In the genomic region with DNA sequence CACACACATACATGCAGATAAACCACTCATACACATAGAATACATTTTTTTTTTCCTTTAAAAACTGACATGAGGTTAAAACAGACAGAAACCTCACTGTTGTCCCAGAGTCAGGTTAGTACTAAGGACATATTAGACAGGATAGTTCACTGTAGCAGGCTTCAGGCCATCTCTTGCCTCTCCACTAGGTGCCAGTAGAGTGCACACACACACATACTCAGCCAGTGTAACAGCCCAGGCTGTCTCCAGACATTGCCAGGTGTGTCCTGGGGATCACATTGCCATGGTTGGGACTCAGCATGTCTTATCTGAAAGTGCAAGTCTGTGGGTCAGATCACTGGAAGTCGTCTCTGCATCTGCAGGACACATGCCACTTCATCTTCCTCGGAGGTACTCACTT, we compare ENCODE assay signal across 8 mouse cellular contexts. TPM values are rescaled to one million over a fixed set of nuclear protein-coding genes. Genes with fewer than 3 reads are reported as not detected.
A peak's percentile ranks its signal among the peaks of the same experiment; 100 is the strongest.
DNase-seq lines count a peak whose midpoint lies in the region; ATAC-seq and TF ChIP-seq lines count a peak whose summit lies in the region.

No protein-coding gene starts in this region.

- TF ChIP-seq CTCF in liver, embryonic 14.5 days (IDR thresholded peaks at IDR 0.05; ENCODE audit: low read depth), result peak; percentile 95

- peaks cover 78% of the 10 kb centered on the region for H3K36me3 ChIP-seq in midbrain, embryonic 13.5 days
- peaks cover 21% of the 10 kb centered on the region for H3K36me3 ChIP-seq in midbrain, embryonic 15.5 days (replicated peaks)
- H3K36me3 ChIP-seq in embryonic facial prominence, embryonic 11.5 days (replicated peaks; ENCODE audit: control insufficient read depth, insufficient read depth, low read depth, low read length), result peaks cover 15% of the 10 kb centered on the region
- peaks cover 50% of the 10 kb centered on the region for H3K36me3 ChIP-seq in liver, embryonic 14.5 days (replicated peaks; ENCODE audit: control insufficient read depth, insufficient read depth, low read depth)

- H3K9me3 ChIP-seq in midbrain, embryonic 13.5 days, result no peaks in the 10 kb centered on the region
- H3K9me3 ChIP-seq in midbrain, embryonic 15.5 days, result no peaks in the 10 kb centered on the region
- no peaks in the 10 kb centered on the region for H3K9me3 ChIP-seq in embryonic facial prominence, embryonic 11.5 days (replicated peaks; ENCODE audit: control insufficient read depth, low read length)
- H3K9me3 ChIP-seq in liver, embryonic 14.5 days (ENCODE audit: control insufficient read depth, low read length), result no peaks in the 10 kb centered on the region

- H3K4me3 ChIP-seq in midbrain, embryonic 13.5 days (replicated peaks), result no peak overlapping the region
- H3K4me3 ChIP-seq in midbrain, embryonic 15.5 days, result no peak overlapping the region
- H3K4me3 ChIP-seq in embryonic facial prominence, embryonic 11.5 days (ENCODE audit: low read depth, low read length), result no peak overlapping the region
- no peak overlapping the region for H3K4me3 ChIP-seq in liver, embryonic 14.5 days (ENCODE audit: insufficient read depth in 1 of 2, low read depth in 2 of 2, low read length in 2 of 2)

- no peak for TF ChIP-seq EP300 in liver, embryonic 14.5 days (IDR thresholded peaks at IDR 0.05; ENCODE audit: low read depth)

- H3K27me3 ChIP-seq in midbrain, embryonic 13.5 days, result no peaks in the 10 kb centered on the region
- no peaks in the 10 kb centered on the region for H3K27me3 ChIP-seq in midbrain, embryonic 15.5 days (replicated peaks)
- H3K27me3 ChIP-seq in embryonic facial prominence, embryonic 11.5 days (ENCODE audit: control insufficient read depth, insufficient read depth, low read length), result no peaks in the 10 kb centered on the region
- no peaks in the 10 kb centered on the region for H3K27me3 ChIP-seq in liver, embryonic 14.5 days (ENCODE audit: control insufficient read depth, insufficient read depth, low read length)

- peaks cover 1% of the 10 kb centered on the region for H3K4me1 ChIP-seq in midbrain, embryonic 13.5 days (replicated peaks)
- peaks cover 4% of the 10 kb centered on the region; the same call in 1 of the 2 replicates for H3K4me1 ChIP-seq in midbrain, embryonic 15.5 days
- no peaks in the 10 kb centered on the region for H3K4me1 ChIP-seq in embryonic facial prominence, embryonic 11.5 days (ENCODE audit: control insufficient read depth, insufficient read depth, low read length)
- peaks cover 7 to 9% of the 10 kb centered on the region in 2 experiments for H3K4me1 ChIP-seq in liver, embryonic 14.5 days (replicated peaks; ENCODE audit: control insufficient read depth in 2 of 2, insufficient read depth in 2 of 2, low read length in 1 of 2)

- ATAC-seq in midbrain, embryonic 13.5 days, result peak; percentile 58; the same call in 1 of the 2 replicates
- ATAC-seq in midbrain, embryonic 15.5 days (replicated peaks), result no peak
- ATAC-seq in embryonic facial prominence, embryonic 11.5 days (replicated peaks; ENCODE audit: insufficient number of reproducible peaks, low FRiP score, low TSS enrichment, low read depth), result peak; percentile 53; the same call in 1 of the 2 replicates
- peak; percentile 72; the same call in 1 of the 2 replicates for ATAC-seq in liver, embryonic 14.5 days (ENCODE audit: insufficient read depth)

- no peak overlapping the region for H3K9ac ChIP-seq in midbrain, embryonic 13.5 days (replicated peaks)
- no peak overlapping the region for H3K9ac ChIP-seq in midbrain, embryonic 15.5 days
- H3K9ac ChIP-seq in embryonic facial prominence, embryonic 11.5 days (replicated peaks; ENCODE audit: low read length), result no peak overlapping the region
- H3K9ac ChIP-seq in liver, embryonic 14.5 days (replicated peaks), result no peak overlapping the region

- no peak overlapping the region for H3K27ac ChIP-seq in midbrain, embryonic 13.5 days
- no peak overlapping the region for H3K27ac ChIP-seq in midbrain, embryonic 15.5 days
- H3K27ac ChIP-seq in embryonic facial prominence, embryonic 11.5 days (replicated peaks; ENCODE audit: low read depth, low read length), result no peak overlapping the region
- no peak overlapping the region for H3K27ac ChIP-seq in liver, embryonic 14.5 days

- DNase-seq in T-cell, adult 2 months (ENCODE audit: low spot score), result peak; percentile 44
- DNase-seq in embryonic facial prominence, embryonic 11.5 days (ENCODE audit: low spot score), result peak; percentile 51
- DNase-seq in kidney, adult 11 months, result peak; percentile 34
- peak in 2 of 3 experiments; percentile 24 to 42 for DNase-seq in liver, embryonic 14.5 days (ENCODE audit: low read depth in 3 of 3, low spot score in 3 of 3)
- DNase-seq in skeletal muscle tissue, adult 2 months (ENCODE audit: low read depth, low spot score), result peak; percentile 54
- no peak for DNase-seq in ovary, postnatal 14 days (ENCODE audit: low spot score)

- H3K4me2 ChIP-seq in midbrain, embryonic 13.5 days (replicated peaks), result no peak overlapping the region
- no peak overlapping the region for H3K4me2 ChIP-seq in midbrain, embryonic 15.5 days
- H3K4me2 ChIP-seq in embryonic facial prominence, embryonic 11.5 days (ENCODE audit: low read depth, low read length), result no peak overlapping the region
- H3K4me2 ChIP-seq in liver, embryonic 14.5 days (ENCODE audit: low read depth), result no peak overlapping the region

- 83% methylated on average over 2 of the region's 2 CpGs for WGBS in midbrain, embryonic 13.5 days
- 85% methylated on average over 2 of the region's 2 CpGs for WGBS in midbrain, embryonic 15.5 days
- 68% methylated on average over 2 of the region's 2 CpGs for WGBS in embryonic facial prominence, embryonic 11.5 days
- 63% methylated on average over 2 of the region's 2 CpGs for WGBS in liver, embryonic 14.5 days (ENCODE audit: insufficient replicate concordance)

RNA-seq across cellular contexts. Expression of a gene that starts 6.3 kb away (rescaled TPM):
- 25.1 and 26.2 TPM in 2 replicates for polyA plus RNA-seq in midbrain, embryonic 13.5 days (2015; fragmentation: Nextera tagmentation; extraction: Ambion mirVana)
- 25.3 and 25.7 TPM in 2 replicates for polyA plus RNA-seq in midbrain, embryonic 15.5 days (2015; fragmentation: Nextera tagmentation; extraction: Ambion mirVana)
- polyA plus RNA-seq in embryonic facial prominence, embryonic 11.5 days (2014; fragmentation: Nextera tagmentation; extraction: Ambion mirVana), result 17.8 and 18.9 TPM in 2 replicates
- 6.2 and 7.9 TPM in 2 replicates for polyA plus RNA-seq in liver, embryonic 14.5 days (2012; rRNA removed)
- polyA plus RNA-seq in liver, embryonic 14.5 days (2014; fragmentation: Nextera tagmentation; extraction: Ambion mirVana), result 6.3 and 6.5 TPM in 2 replicates

RNA-seq across cellular contexts. Expression of a gene that starts 6.4 kb away (rescaled TPM):
- 54.0 and 55.0 TPM in 2 replicates for polyA plus RNA-seq in midbrain, embryonic 13.5 days (2015; fragmentation: Nextera tagmentation; extraction: Ambion mirVana)
- 45.8 and 49.9 TPM in 2 replicates for polyA plus RNA-seq in midbrain, embryonic 15.5 days (2015; fragmentation: Nextera tagmentation; extraction: Ambion mirVana)
- 38.7 and 46.8 TPM in 2 replicates for polyA plus RNA-seq in embryonic facial prominence, embryonic 11.5 days (2014; fragmentation: Nextera tagmentation; extraction: Ambion mirVana)
- 22.1 and 23.0 TPM in 2 replicates for polyA plus RNA-seq in liver, embryonic 14.5 days (2012; rRNA removed)
- polyA plus RNA-seq in liver, embryonic 14.5 days (2014; fragmentation: Nextera tagmentation; extraction: Ambion mirVana), result 25.4 and 25.5 TPM in 2 replicates

RNA-seq across cellular contexts. Expression of a gene that starts 28.1 kb away (rescaled TPM):
- 253 and 274 TPM in 2 replicates for polyA plus RNA-seq in midbrain, embryonic 13.5 days (2015; fragmentation: Nextera tagmentation; extraction: Ambion mirVana)
- polyA plus RNA-seq in midbrain, embryonic 15.5 days (2015; fragmentation: Nextera tagmentation; extraction: Ambion mirVana), result 187 and 207 TPM in 2 replicates
- 52.1 and 52.6 TPM in 2 replicates for polyA plus RNA-seq in embryonic facial prominence, embryonic 11.5 days (2014; fragmentation: Nextera tagmentation; extraction: Ambion mirVana)
- polyA plus RNA-seq in liver, embryonic 14.5 days (2012; rRNA removed), result 31.2 and 38.7 TPM in 2 replicates
- polyA plus RNA-seq in liver, embryonic 14.5 days (2014; fragmentation: Nextera tagmentation; extraction: Ambion mirVana), result 30.8 and 31.3 TPM in 2 replicates

RNA-seq across cellular contexts. Expression of a gene that starts 36.7 kb away (rescaled TPM):
- not detected in 2 replicates for polyA plus RNA-seq in midbrain, embryonic 13.5 days (2015; fragmentation: Nextera tagmentation; extraction: Ambion mirVana)
- 0.31 and 0.40 TPM in 2 replicates for polyA plus RNA-seq in midbrain, embryonic 15.5 days (2015; fragmentation: Nextera tagmentation; extraction: Ambion mirVana)
- polyA plus RNA-seq in embryonic facial prominence, embryonic 11.5 days (2014; fragmentation: Nextera tagmentation; extraction: Ambion mirVana), result not detected in 2 replicates
- polyA plus RNA-seq in liver, embryonic 14.5 days (2012; rRNA removed), result 0.07 TPM in 1 of 2 replicates, not detected in the other
- polyA plus RNA-seq in liver, embryonic 14.5 days (2014; fragmentation: Nextera tagmentation; extraction: Ambion mirVana), result not detected in 2 replicates
